Mouse (Mus musculus): Measurements from ENCODE around the gene Lst1.

Lst1 gene

GRCm38 (mm10) chr17:35209785-35210535 lies 21.7 kb upstream of the Lst1 start:
- peak; percentile 60 for DNase-seq (ENCODE audit: low spot score)

- DNase-seq (ENCODE audit: low spot score): no peak
These were observed 17.1 kb upstream of the Lst1 start for GRCm38 (mm10) chr17:35205380-35205769.

GRCm38 (mm10) chr17:35204494-35205379 lies 16.5 kb upstream of the Lst1 start, which contains the start of gene Lta:
Lta (minus strand) TSS chr17:35205351.
- DNase-seq (ENCODE audit: low spot score): peak; percentile 37

GRCm38 (mm10) chr17:35202442-35202841 lies 14.2 kb upstream of the Lst1 start:
- no peak for DNase-seq (ENCODE audit: low spot score)

- peak; percentile 35 for DNase-seq (ENCODE audit: low spot score)
These were observed 13.5 kb upstream of the Lst1 start, which contains the start of gene Tnf for GRCm38 (mm10) chr17:35201787-35202186. Tnf (minus strand) TSS chr17:35202007.

- DNase-seq (ENCODE audit: low spot score): no peak
These were observed 12.9 kb upstream of the Lst1 start for GRCm38 (mm10) chr17:35201128-35201527.

- peak; percentile 46 for DNase-seq (ENCODE audit: low spot score)
These were observed 12.2 kb upstream of the Lst1 start for GRCm38 (mm10) chr17:35200398-35200797.

- DNase-seq (ENCODE audit: low spot score): no peak
These were observed 10.7 kb upstream of the Lst1 start for GRCm38 (mm10) chr17:35198946-35199345.

GRCm38 (mm10) chr17:35198029-35198428 lies 9.8 kb upstream of the Lst1 start:
- no peak for DNase-seq (ENCODE audit: low spot score)

GRCm38 (mm10) chr17:35197126-35197525 lies 8.9 kb upstream of the Lst1 start:
- DNase-seq (ENCODE audit: low spot score): no peak

GRCm38 (mm10) chr17:35196321-35196641 lies 8.0 kb upstream of the Lst1 start:
- no peak for DNase-seq (ENCODE audit: low spot score)

- peak; percentile 73 for DNase-seq (ENCODE audit: low spot score)
These were observed 7.5 kb upstream of the Lst1 start for GRCm38 (mm10) chr17:35195631-35196320.

- DNase-seq (ENCODE audit: low spot score): no peak
These were observed 6.8 kb upstream of the Lst1 start for GRCm38 (mm10) chr17:35194844-35195630.

- no peak for DNase-seq (ENCODE audit: low spot score)
These were observed 5.9 kb upstream of the Lst1 start, which contains the start of gene Ltb for GRCm38 (mm10) chr17:35193881-35194843. Ltb (plus strand) TSS chr17:35194439.

GRCm38 (mm10) chr17:35192924-35193323 lies 4.7 kb upstream of the Lst1 start:
- DNase-seq (ENCODE audit: low spot score): no peak

GRCm38 (mm10) chr17:35191723-35192122 lies 3.5 kb upstream of the Lst1 start:
- no peak for DNase-seq (ENCODE audit: low spot score)

- no peak for DNase-seq (ENCODE audit: low spot score)
These were observed 1.9 kb upstream of the Lst1 start for GRCm38 (mm10) chr17:35190096-35190495.

GRCm38 (mm10) chr17:35189186-35189585 lies 947 bp upstream of the Lst1 start:
- DNase-seq (ENCODE audit: low spot score): no peak

- DNase-seq (ENCODE audit: low spot score): no peak
These were observed 894 bp downstream of the Lst1 start for GRCm38 (mm10) chr17:35187345-35187744.

GRCm38 (mm10) chr17:35186681-35187080 lies 1.6 kb downstream of the Lst1 start:
- DNase-seq (ENCODE audit: low spot score): peak; percentile 42
